Mouse (Mus musculus) thymus, postnatal 10 days (tissue): ENCODE data around the gene Gm45234.

Experiments
- DNase-seq, 2 experiments: peaks; one replicate each; pipeline ENCODE4 v3.0.0; 2021; ENCODE audit warnings: low spot score in 2 of 2

Gene Gm45234

DNA sequence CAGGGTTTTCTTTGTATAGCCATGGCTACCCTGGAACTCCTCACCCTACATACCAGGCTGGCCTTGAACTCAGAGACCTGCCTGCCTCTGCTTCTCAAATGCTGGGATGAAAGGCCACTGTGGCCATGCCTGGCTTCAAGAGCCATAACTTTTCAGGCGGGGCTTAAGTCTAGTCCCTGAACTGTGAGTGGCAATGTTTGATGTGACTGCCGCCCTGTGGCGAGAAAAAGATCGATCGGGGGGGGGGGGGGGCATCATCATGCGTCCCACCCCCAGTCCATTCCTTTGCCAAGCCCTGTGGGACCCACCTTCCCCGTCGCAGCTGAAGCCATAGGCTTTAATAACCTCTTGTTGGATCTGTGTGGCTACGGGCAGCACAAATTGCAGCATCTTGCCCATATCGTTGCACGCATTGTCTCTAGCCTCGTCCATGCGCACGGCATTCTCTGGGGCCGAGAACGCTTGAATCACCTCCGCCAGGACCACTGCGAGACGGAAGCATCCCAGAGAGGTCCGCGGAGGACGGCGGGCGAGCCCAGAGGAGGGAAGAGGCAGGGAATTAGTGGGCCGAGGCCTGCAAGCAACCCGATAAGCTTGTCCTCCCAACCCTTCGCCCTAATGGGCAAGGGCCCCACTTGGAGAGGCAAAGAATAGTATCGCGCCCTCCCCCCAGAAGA, 15.5 kb downstream of the Gm45234 start:
- DNase-seq = peak; percentile 54 to 56

DNA sequence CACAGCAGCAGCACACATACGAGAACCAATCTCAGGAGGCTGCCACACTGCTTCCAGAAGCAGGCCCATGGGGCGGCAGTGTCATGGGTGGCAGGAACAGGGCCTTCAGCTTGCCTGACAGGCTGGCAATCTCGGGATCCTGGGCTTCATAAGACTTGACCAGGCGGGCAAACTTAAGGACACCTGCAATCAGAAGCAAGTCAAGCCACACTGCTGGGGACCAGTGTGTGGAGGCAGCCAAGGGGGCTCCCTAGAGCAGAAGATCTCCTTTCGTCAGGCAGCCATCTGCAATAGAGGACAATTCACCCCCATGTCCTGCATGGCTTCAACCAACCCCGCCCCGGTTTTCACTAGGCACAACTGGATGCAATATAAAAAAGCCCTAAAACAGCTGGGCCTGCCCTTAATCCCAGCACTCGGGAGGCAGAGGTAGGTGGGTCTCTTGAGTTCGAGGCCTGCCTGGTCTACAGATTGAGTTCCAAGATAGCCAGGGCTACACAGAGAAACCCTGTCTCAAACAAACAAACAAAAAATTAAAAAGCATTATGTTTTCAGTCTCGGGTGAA, 16.5 kb downstream of the Gm45234 start:
- DNase-seq = no peak

DNA sequence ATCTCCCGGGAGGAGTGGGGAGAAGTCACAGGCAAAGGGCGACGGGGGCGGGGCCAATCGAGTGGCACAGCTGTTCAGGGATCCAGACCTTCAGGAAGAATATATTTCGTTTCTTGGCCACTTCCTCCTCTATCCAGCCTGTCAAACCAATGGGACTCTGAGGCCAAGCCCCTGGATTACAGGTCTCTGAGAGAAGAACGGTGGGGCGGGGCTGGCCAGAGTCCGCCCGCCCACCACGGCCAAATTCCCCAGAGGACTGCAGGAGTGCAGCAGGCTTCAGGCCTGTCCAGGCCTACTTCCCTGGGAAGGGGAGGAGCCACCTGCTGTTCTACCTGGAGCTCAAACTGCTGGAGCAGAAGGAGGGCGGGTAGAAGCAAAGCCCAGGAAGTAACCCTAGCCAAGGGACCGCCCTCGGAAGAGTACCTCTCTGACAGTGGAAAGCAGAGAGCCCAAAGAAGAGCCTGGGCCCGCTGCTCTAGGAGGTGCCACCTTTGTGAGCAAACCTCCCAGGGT, 17.3 kb downstream of the Gm45234 start, which contains the start of gene Ptpn6:
Gene Ptpn6 (minus strand): TSS at position 204 of the 513 bp plus-strand sequence.
- DNase-seq = peak in 1 of 2 experiments; percentile 14

DNA sequence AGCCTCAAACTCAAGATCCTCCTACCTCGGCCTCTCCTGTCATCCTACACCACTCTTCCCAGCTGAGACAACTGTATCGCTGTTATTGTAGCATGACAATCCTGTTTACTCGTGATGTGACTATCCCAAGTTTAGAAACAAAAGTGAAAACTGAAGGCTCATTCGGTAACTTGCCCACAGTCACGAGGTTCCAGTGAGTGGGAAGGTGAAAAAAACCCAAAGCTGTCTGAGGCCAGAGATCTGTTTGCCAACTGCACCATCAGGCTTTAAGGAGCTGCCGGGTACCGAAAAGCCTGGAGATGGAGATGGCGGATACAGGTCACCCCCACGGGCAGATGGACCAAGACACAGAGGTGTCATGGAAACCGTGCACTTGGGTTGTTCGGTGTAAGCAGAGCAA, 18.8 kb downstream of the Gm45234 start:
- no peak for DNase-seq

DNA sequence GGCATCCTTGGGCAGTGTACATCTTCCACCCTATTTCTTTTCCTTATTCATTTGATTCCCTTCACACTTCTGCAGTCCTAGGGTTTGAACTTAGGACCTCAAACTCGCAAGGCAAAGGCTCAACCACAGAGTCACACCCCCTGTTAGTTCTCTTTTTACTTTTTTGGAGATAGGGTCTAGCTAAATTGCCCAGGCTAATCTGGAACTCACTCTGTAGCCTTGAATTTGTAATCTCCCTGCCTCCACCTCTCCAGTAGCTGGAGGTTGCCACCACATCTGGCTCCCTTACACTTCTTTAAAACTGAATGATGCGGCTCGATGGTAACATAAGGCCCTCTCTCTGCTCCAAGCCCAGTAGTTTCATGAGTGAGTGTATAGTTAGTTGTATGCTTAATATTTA, 21.4 kb downstream of the Gm45234 start:
- DNase-seq = no peak

DNA sequence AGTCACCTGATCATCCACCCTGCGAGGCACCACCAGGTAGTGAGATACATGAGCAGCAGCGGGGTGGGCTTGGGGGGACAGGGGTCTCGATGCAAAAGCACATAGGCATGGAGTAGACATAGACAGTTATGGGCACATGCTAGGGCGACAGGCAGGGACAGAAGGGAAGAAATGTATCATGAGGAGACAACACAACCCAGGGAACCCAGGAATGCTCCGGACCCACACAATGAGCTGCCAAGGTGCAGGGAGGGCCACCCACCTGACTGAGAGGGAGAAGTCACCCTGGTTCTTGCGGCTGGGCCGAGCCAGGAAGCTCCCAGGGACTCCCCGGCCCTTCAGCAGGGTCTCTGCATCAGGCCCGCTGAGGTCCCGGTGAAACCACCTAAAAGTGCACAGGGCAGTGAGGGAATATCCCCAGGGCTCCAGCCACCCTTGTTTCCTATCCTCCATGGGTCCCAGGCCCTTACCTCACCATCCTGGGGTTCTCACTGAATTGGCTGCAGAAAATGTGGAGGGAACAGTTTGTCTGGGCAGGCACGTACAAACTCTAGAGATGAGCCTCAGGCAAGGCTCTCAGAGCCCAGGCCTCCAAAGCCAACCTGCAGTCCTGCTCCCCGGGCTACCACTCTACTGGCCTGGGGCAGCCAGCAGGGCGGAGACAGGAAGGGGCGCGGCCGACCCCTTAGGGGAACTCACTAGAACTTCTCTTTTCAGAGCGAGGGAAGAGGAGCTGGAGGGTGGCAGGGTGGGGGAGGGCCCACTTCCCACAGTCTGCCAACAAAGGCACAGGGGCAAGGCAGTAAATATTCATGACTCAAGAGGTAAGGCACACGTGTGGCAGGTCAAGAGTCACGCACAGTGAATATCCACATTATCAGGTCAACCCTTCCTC, 23.1 kb downstream of the Gm45234 start:
- DNase-seq = peak; percentile 80 to 83

DNA sequence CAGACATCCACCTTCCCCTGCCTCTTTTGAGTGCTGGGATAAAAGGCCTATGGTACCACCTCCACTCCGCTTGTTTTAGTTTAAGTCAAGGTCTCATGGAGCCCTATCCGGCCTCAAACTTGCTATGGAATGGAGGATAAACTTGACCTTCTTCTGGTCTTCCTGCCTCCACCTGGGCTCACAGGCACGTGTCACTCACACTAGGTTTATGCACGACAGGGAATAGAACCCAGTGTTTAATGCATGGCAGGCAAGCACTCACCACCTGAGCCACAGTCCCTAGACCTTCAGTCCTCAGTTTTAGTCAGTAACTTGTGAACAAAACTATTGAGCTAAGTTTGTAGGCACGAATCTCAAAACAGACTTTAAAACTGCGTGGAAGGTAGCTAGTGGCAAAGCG, 24.8 kb downstream of the Gm45234 start:
- no peak for DNase-seq

- peak; percentile 42 to 45 for DNase-seq
Observed at GRCm38 (mm10) chr6:124729850-124730705, 25.7 kb downstream of the Gm45234 start.

DNA sequence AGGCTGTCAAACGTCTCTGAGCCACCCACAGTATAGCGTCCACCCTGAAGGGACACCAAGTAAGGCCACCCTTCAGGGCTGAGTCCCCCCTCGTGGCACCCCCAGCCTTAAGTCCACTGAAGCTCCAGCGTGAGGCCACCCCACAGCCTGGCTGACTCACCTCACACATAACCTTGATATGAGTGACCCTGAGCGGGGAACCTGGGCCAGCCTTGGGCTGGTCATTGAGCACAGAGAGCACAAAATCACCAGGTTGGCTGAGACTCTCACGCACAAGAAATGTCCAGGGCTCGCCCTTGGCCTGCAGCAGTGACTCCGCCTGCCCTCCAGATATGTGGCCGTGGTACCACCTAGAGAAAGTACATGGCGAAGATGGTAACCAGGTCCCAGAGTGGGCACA, 27.2 kb downstream of the Gm45234 start:
- no peak for DNase-seq

- no peak for DNase-seq
Observed at GRCm38 (mm10) chr6:124724472-124724871, 31.3 kb downstream of the Gm45234 start.

- no peak for DNase-seq
Observed at GRCm38 (mm10) chr6:124723541-124723940, 32.3 kb downstream of the Gm45234 start.

DNA sequence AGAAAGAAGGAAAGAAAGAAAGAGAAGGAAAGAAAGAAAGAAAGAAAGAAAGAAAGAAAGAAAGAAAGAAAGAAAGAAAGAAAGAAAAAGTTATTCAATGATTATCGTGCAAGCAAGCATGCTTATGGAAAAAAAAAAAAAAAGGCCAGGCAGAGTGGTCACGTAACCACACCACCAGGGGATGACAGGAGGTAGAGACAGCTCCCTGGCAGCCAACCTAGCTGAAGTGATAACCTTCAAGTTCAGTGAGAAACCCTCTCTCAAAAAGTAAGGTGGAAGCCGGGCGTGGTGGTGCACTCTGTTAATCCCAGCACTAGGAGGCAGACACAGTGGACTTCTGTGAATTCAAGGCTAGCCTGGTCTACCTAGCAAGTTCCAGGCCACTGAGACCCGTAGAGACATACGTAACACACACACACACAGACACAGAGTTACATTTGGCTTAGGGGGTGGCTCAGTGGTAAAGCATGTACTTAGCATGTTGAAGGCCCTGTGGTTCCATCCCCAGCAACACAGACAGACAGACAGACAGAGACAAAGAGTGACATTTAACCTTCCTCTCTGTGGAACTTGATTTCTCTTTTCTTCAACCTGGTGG, 32.8 kb downstream of the Gm45234 start:
- no peak for DNase-seq

- DNase-seq = peak; percentile 47 to 50
Observed at GRCm38 (mm10) chr6:124720904-124721303, 34.9 kb downstream of the Gm45234 start.

DNA sequence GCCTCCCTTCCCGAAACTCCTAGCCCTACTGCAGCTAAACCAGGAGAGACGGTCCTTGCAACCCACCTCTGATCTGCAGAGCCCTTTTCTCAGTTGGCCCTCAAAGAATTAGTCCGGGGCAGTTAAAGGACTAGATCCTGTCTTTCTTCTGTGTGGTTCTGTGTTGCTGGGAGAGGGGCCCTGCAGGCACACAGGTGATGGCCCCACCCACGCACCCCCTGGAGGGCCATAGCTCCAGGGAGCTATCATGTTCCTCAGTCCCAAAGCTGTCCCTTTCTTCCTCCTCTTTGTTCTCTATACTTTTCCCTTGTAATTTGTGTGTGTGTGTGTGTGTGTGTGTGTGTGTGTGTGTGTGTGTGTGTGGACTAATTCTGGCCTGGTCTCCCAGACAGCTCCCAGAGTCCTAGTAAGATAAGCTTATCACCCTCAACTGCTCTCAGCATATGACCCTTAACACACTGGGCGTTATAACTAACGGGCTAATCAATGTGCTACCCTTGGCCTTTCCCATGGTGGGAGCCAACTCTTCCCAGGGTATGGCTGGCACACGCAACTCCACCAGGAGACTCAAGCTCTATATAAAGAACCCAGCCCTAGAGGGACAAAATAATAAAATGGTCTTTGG, 36.4 kb downstream of the Gm45234 start:
- no peak for DNase-seq

GRCm38 (mm10) chr6:124718703-124719102, 37.1 kb downstream of the Gm45234 start:
- no peak for DNase-seq

GRCm38 (mm10) chr6:124717968-124718367, 37.9 kb downstream of the Gm45234 start:
- no peak for DNase-seq

DNA sequence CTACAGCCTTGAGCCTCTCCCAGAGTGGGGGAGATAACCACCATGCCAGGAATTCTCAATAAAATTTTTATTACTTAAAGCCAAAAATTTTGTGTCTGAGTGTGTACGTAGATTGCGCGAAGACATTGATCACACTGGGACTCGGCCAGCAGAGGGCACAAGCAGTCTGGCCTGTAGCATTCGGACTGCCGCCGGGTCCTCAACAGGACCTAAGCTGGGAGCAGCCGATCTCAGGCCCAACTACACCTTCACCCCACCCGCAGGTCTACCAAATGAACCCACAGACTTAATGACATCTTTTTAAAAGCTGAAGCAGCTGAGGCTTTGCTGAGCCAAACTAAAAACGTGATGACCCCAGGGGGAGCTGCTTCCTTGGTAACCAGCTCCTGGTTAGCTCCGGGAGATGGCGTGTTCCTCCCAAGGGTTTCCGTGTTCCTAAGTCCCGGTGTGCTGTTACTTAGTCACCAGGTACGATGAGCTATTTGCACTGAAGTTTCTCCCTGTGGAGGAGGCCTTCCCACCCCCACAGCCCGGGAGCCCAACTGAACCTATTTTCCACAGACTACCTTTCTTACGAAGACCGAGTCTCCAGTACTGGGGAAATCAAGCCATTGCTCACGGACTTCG, 38.8 kb downstream of the Gm45234 start:
- DNase-seq = no peak

- DNase-seq = no peak
Observed at GRCm38 (mm10) chr6:124712918-124713317, 42.9 kb downstream of the Gm45234 start.

DNA sequence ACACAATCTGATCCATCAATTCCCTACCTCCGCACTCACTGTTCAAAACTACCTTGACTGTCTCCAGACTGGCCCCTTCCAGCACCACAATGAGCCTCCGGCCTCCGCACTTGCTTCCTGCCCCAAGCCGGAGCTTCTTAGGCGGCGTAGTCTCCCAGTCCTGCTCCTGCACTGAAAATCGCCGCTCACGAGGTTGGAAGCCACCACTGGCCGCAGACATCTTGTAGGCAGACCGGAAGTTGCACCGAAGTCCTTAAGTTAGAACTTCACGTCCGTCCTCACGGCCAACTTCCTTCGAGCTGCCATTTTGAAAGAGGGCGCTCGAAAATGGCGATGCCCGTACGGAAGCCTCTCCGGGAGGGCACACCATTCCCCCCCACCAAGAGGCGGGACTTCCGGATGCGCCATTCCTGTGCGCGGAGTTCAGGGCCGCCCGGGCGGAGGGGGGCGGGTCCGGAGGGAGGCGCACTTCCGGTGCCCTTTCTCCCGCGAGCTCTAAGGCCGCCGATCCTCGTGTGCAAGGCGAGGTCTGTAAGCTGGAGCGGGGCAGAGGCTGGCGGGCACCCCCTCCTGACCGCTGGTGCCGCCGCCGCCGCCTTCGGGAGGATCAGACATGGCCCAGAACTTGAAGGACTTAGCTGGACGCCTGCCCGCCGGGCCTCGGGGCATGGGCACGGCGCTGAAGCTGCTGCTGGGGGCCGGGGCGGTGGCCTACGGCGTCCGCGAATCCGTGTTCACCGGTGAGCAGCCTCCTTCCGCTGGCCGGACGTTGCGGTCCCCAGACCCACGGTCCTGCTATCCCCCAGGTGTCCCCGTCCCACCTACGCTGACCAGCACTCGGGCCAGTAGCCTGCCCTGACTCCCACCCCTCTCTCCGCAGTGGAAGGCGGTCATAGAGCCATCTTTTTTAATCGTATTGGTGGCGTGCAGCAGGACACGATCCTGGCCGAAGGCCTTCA, 43.7 kb downstream of the Gm45234 start, which contains the start of the genes Emg1 and Phb2:
Gene Emg1 (minus strand): TSS at position 355 of the 959 bp plus-strand sequence.
Gene Phb2 (plus strand): TSS at position 513 of the 959 bp plus-strand sequence.
- peak; percentile 97 to 99 for DNase-seq
